Mouse (Mus musculus): ENCODE measurements at regions not wholly inside any gene's neighbourhood (a gene's known extent, or its start where the extent isn't known, plus 50 kb on each side); places are given as distances from the start of the nearest gene placed in this dataset.
A peak's percentile ranks its signal among the peaks of the same experiment; 100 is the strongest.

- Histone ChIP-seq H3K36me3 (replicated peaks; ENCODE audit: control insufficient read depth, insufficient read depth, low read depth, low read length) (no peaks in the 10 kb centered on the region), H3K4me2 (ENCODE audit: low read depth, low read length) (no peak overlapping the region), H3K9me3 (replicated peaks; ENCODE audit: control insufficient read depth, low read length) (no peaks in the 10 kb centered on the region), H3K4me1 (ENCODE audit: control insufficient read depth, insufficient read depth, low read length) (no peaks in the 10 kb centered on the region), H3K27me3 (ENCODE audit: control insufficient read depth, insufficient read depth, low read length) (no peaks in the 10 kb centered on the region), H3K9ac (replicated peaks; ENCODE audit: low read length) (no peak overlapping the region), H3K4me3 (ENCODE audit: low read depth, low read length) (no peak overlapping the region), H3K27ac (replicated peaks; ENCODE audit: low read depth, low read length) (no peak overlapping the region)
- WGBS: 71% methylated on average over 12 of the region's 12 CpGs
- ATAC-seq (replicated peaks; ENCODE audit: insufficient number of reproducible peaks, low FRiP score, low TSS enrichment, low read depth) (no peak), DNase-seq (ENCODE audit: low spot score) (no peak)
Observed at GRCm38 (mm10) chr10:84072866-84073483, 350.3 kb downstream of the 1500009L16Rik start.

GRCm38 (mm10) chr10:84075581-84075980 is 352.9 kb downstream of the 1500009L16Rik start:
- Histone ChIP-seq H3K4me2 (ENCODE audit: low read depth, low read length) (no peak overlapping the region), H3K4me3 (ENCODE audit: low read depth, low read length) (no peak overlapping the region), H3K36me3 (replicated peaks; ENCODE audit: control insufficient read depth, insufficient read depth, low read depth, low read length) (no peaks in the 10 kb centered on the region), H3K4me1 (ENCODE audit: control insufficient read depth, insufficient read depth, low read length) (no peaks in the 10 kb centered on the region), H3K9ac (replicated peaks; ENCODE audit: low read length) (no peak overlapping the region), H3K27me3 (ENCODE audit: control insufficient read depth, insufficient read depth, low read length) (no peaks in the 10 kb centered on the region), H3K27ac (replicated peaks; ENCODE audit: low read depth, low read length) (no peak overlapping the region), H3K9me3 (replicated peaks; ENCODE audit: control insufficient read depth, low read length) (no peaks in the 10 kb centered on the region)
- DNase-seq (ENCODE audit: low spot score) (no peak), ATAC-seq (replicated peaks; ENCODE audit: insufficient number of reproducible peaks, low FRiP score, low TSS enrichment, low read depth) (no peak)
- 82% methylated on average over 4 of the region's 4 CpGs for WGBS

GRCm38 (mm10) chr10:84080236-84080635 is 357.6 kb downstream of the 1500009L16Rik start:
- Histone ChIP-seq H3K27me3 (ENCODE audit: control insufficient read depth, insufficient read depth, low read length) (no peaks in the 10 kb centered on the region), H3K27ac (replicated peaks; ENCODE audit: low read depth, low read length) (no peak overlapping the region), H3K4me1 (ENCODE audit: control insufficient read depth, insufficient read depth, low read length) (no peaks in the 10 kb centered on the region; the same call in 1 of the 2 replicates), H3K36me3 (replicated peaks; ENCODE audit: control insufficient read depth, insufficient read depth, low read depth, low read length) (no peaks in the 10 kb centered on the region), H3K9me3 (replicated peaks; ENCODE audit: control insufficient read depth, low read length) (no peaks in the 10 kb centered on the region), H3K4me2 (ENCODE audit: low read depth, low read length) (no peak overlapping the region), H3K9ac (replicated peaks; ENCODE audit: low read length) (no peak overlapping the region), H3K4me3 (ENCODE audit: low read depth, low read length) (no peak overlapping the region)
- no peak for DNase-seq (ENCODE audit: low spot score)
- WGBS: 72% methylated on average over 6 of the region's 6 CpGs
- no peak for ATAC-seq (replicated peaks; ENCODE audit: insufficient number of reproducible peaks, low FRiP score, low TSS enrichment, low read depth)

- peak; percentile 80 for DNase-seq (ENCODE audit: low spot score)
- peak overlapping the region; percentile 15; the same call in 1 of the 2 replicates for H3K27ac ChIP-seq (replicated peaks; ENCODE audit: low read depth, low read length)
- H3K4me1 ChIP-seq (ENCODE audit: control insufficient read depth, insufficient read depth, low read length): no peaks in the 10 kb centered on the region; the same call in 1 of the 2 replicates
- no peaks in the 10 kb centered on the region for H3K27me3 ChIP-seq (ENCODE audit: control insufficient read depth, insufficient read depth, low read length)
- H3K4me2 ChIP-seq (ENCODE audit: low read depth, low read length): no peak overlapping the region
- no peaks in the 10 kb centered on the region for H3K9me3 ChIP-seq (replicated peaks; ENCODE audit: control insufficient read depth, low read length)
- H3K36me3 ChIP-seq (replicated peaks; ENCODE audit: control insufficient read depth, insufficient read depth, low read depth, low read length): no peaks in the 10 kb centered on the region
- H3K4me3 ChIP-seq (ENCODE audit: low read depth, low read length): no peak overlapping the region
- H3K9ac ChIP-seq (replicated peaks; ENCODE audit: low read length): no peak overlapping the region
- ATAC-seq (replicated peaks; ENCODE audit: insufficient number of reproducible peaks, low FRiP score, low TSS enrichment, low read depth): peak; percentile 69
- WGBS: 22% methylated on average over 6 of the region's 6 CpGs
Observed at GRCm38 (mm10) chr10:84081673-84082072, 358.7 kb downstream of the Nuak1 start.

GRCm38 (mm10) chr10:84087528-84087927 is 352.9 kb downstream of the Nuak1 start:
- Histone ChIP-seq H3K9ac (replicated peaks; ENCODE audit: low read length) (no peak overlapping the region), H3K9me3 (replicated peaks; ENCODE audit: control insufficient read depth, low read length) (no peaks in the 10 kb centered on the region), H3K36me3 (replicated peaks; ENCODE audit: control insufficient read depth, insufficient read depth, low read depth, low read length) (no peaks in the 10 kb centered on the region), H3K27me3 (ENCODE audit: control insufficient read depth, insufficient read depth, low read length) (no peaks in the 10 kb centered on the region), H3K4me3 (ENCODE audit: low read depth, low read length) (no peak overlapping the region), H3K4me2 (ENCODE audit: low read depth, low read length) (no peak overlapping the region), H3K27ac (replicated peaks; ENCODE audit: low read depth, low read length) (no peak overlapping the region), H3K4me1 (ENCODE audit: control insufficient read depth, insufficient read depth, low read length) (no peaks in the 10 kb centered on the region)
- no peak for ATAC-seq (replicated peaks; ENCODE audit: insufficient number of reproducible peaks, low FRiP score, low TSS enrichment, low read depth)
- no peak for DNase-seq (ENCODE audit: low spot score)
- 82% methylated on average over 5 of the region's 5 CpGs for WGBS

GRCm38 (mm10) chr10:84087929-84088328 is 352.5 kb downstream of the Nuak1 start:
- H3K27ac ChIP-seq (replicated peaks; ENCODE audit: low read depth, low read length): no peak overlapping the region
- 86% methylated on average over 3 of the region's 3 CpGs for WGBS

GRCm38 (mm10) chr10:84088799-84089778 is 351.3 kb downstream of the Nuak1 start:
- WGBS: 75% methylated on average over 18 of the region's 18 CpGs

More at GRCm38 (mm10) chr10:84087929-84088328, 352.5 kb downstream of the Nuak1 start:
- Histone ChIP-seq H3K4me1 (ENCODE audit: control insufficient read depth, insufficient read depth, low read length) (no peaks in the 10 kb centered on the region), H3K27me3 (ENCODE audit: control insufficient read depth, insufficient read depth, low read length) (no peaks in the 10 kb centered on the region), H3K4me2 (ENCODE audit: low read depth, low read length) (no peak overlapping the region), H3K9ac (replicated peaks; ENCODE audit: low read length) (no peak overlapping the region), H3K36me3 (replicated peaks; ENCODE audit: control insufficient read depth, insufficient read depth, low read depth, low read length) (no peaks in the 10 kb centered on the region), H3K9me3 (replicated peaks; ENCODE audit: control insufficient read depth, low read length) (no peaks in the 10 kb centered on the region), H3K4me3 (ENCODE audit: low read depth, low read length) (no peak overlapping the region)
- DNase-seq (ENCODE audit: low spot score) (no peak), ATAC-seq (replicated peaks; ENCODE audit: insufficient number of reproducible peaks, low FRiP score, low TSS enrichment, low read depth) (no peak)

GRCm38 (mm10) chr10:84093919-84094318 is 346.5 kb downstream of the Nuak1 start:
- peak; percentile 90 for DNase-seq (ENCODE audit: low spot score)
- no peaks in the 10 kb centered on the region for H3K4me1 ChIP-seq (ENCODE audit: control insufficient read depth, insufficient read depth, low read length)
- no peak overlapping the region for H3K4me2 ChIP-seq (ENCODE audit: low read depth, low read length)
- H3K36me3 ChIP-seq (replicated peaks; ENCODE audit: control insufficient read depth, insufficient read depth, low read depth, low read length): no peaks in the 10 kb centered on the region
- no peaks in the 10 kb centered on the region for H3K9me3 ChIP-seq (replicated peaks; ENCODE audit: control insufficient read depth, low read length)
- 40% methylated on average over 4 of the region's 4 CpGs for WGBS
- no peak overlapping the region for H3K9ac ChIP-seq (replicated peaks; ENCODE audit: low read length)
- no peak overlapping the region for H3K4me3 ChIP-seq (ENCODE audit: low read depth, low read length)
- ATAC-seq (replicated peaks; ENCODE audit: insufficient number of reproducible peaks, low FRiP score, low TSS enrichment, low read depth): peak; percentile 70
- no peak overlapping the region for H3K27ac ChIP-seq (replicated peaks; ENCODE audit: low read depth, low read length)
- no peaks in the 10 kb centered on the region for H3K27me3 ChIP-seq (ENCODE audit: control insufficient read depth, insufficient read depth, low read length)

More at GRCm38 (mm10) chr10:84088799-84089778, 351.3 kb downstream of the Nuak1 start:
- no peak for DNase-seq (ENCODE audit: low spot score)
- ATAC-seq (replicated peaks; ENCODE audit: insufficient number of reproducible peaks, low FRiP score, low TSS enrichment, low read depth): no peak
- no peaks in the 10 kb centered on the region for H3K27me3 ChIP-seq (ENCODE audit: control insufficient read depth, insufficient read depth, low read length)
- H3K9me3 ChIP-seq (replicated peaks; ENCODE audit: control insufficient read depth, low read length): no peaks in the 10 kb centered on the region
- no peak overlapping the region for H3K4me3 ChIP-seq (ENCODE audit: low read depth, low read length)
- no peak overlapping the region for H3K27ac ChIP-seq (replicated peaks; ENCODE audit: low read depth, low read length)
- no peak overlapping the region for H3K9ac ChIP-seq (replicated peaks; ENCODE audit: low read length)
- H3K4me1 ChIP-seq (ENCODE audit: control insufficient read depth, insufficient read depth, low read length): no peaks in the 10 kb centered on the region
- H3K36me3 ChIP-seq (replicated peaks; ENCODE audit: control insufficient read depth, insufficient read depth, low read depth, low read length): no peaks in the 10 kb centered on the region
- no peak overlapping the region for H3K4me2 ChIP-seq (ENCODE audit: low read depth, low read length)

All from embryonic facial prominence, embryonic 11.5 days (tissue).